9 mouse cellular contexts compared by ENCODE assay signal in the genomic region with DNA sequence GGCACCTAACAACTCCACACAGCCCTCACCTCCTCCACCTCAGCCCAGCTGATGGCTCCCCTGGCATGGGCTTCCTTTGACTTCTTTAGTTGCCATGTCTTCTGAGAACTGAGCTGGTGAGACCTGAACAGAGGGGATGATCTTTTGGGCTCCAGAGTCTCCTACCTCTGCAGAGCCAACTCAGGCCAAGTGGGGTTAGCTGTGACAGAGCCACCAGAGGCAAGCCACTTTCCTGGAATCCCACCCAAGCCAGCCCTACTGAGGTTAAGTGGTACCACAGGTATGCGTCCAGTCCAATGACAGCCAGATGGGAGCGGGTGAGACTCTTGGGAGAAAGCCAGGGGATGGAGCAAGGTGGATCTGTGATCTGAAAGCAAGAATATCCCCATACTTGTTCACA. TPM values are rescaled to one million over a fixed set of nuclear protein-coding genes. Genes with fewer than 3 reads are reported as not detected.
A peak's percentile ranks its signal among the peaks of the same experiment; 100 is the strongest.
DNase-seq lines count a peak whose midpoint lies in the region; ATAC-seq and TF ChIP-seq lines count a peak whose summit lies in the region.
"Had no signal": no experiment of that assay in that cellular context is flagged by ENCODE, and none has a peak within 500 bp of the region (broad histone marks: within the 10 kb centered on the region; RNA-seq: fewer than 3 reads in every experiment).

No protein-coding gene starts in this region.

- no peak overlapping the region for H3K27ac ChIP-seq in forebrain, embryonic 12.5 days
- no peak overlapping the region for H3K27ac ChIP-seq in forebrain, embryonic 14.5 days (ENCODE audit: low read depth, low read length)
- no peak overlapping the region for H3K27ac ChIP-seq in embryonic facial prominence, embryonic 12.5 days
- H3K27ac ChIP-seq in liver, embryonic 13.5 days, result 0 out of 2 replicates have a peak overlapping the region, but pooled peaks have one; percentile 90
- H3K27ac ChIP-seq in left cerebral cortex, adult 2 months, result no peak overlapping the region

- TF ChIP-seq CTCF in left cerebral cortex, adult 2 months (IDR thresholded peaks at IDR 0.05), result no peak

- H3K9me3 ChIP-seq in forebrain, embryonic 12.5 days, result no peaks in the 10 kb centered on the region
- H3K9me3 ChIP-seq in forebrain, embryonic 14.5 days (replicated peaks; ENCODE audit: control insufficient read depth, low read length), result no peaks in the 10 kb centered on the region
- H3K9me3 ChIP-seq in embryonic facial prominence, embryonic 12.5 days, result no peaks in the 10 kb centered on the region
- H3K9me3 ChIP-seq in liver, embryonic 13.5 days (replicated peaks), result no peaks in the 10 kb centered on the region

- H3K27me3 ChIP-seq in forebrain, embryonic 12.5 days, result no peaks in the 10 kb centered on the region
- no peaks in the 10 kb centered on the region for H3K27me3 ChIP-seq in forebrain, embryonic 14.5 days (replicated peaks; ENCODE audit: control insufficient read depth, insufficient read depth, low read length)
- H3K27me3 ChIP-seq in embryonic facial prominence, embryonic 12.5 days, result no peaks in the 10 kb centered on the region
- H3K27me3 ChIP-seq in liver, embryonic 13.5 days, result no peaks in the 10 kb centered on the region

- DNase-seq in forebrain, embryonic 14.5 days (ENCODE audit: low spot score), result no peak
- peak; percentile 6 for DNase-seq in layer of hippocampus, adult 11-12 months (ENCODE audit: low spot score)
- no peak for DNase-seq in layer of hippocampus, adult 9-11 months
- no peak for DNase-seq in liver, embryonic 13.5 days
- DNase-seq in left cerebral cortex, adult 2 months (ENCODE audit: extremely low spot score in 1 of 2, low spot score in 2 of 2), result no peak
- DNase-seq: adrenal gland, postnatal 14 days; retina, postnatal 1 day had no signal

- H3K4me1 ChIP-seq in forebrain, embryonic 12.5 days, result peaks cover 39% of the 10 kb centered on the region
- H3K4me1 ChIP-seq in forebrain, embryonic 14.5 days (ENCODE audit: control insufficient read depth, insufficient read depth, low read length), result peaks cover 21% of the 10 kb centered on the region
- peaks cover 25% of the 10 kb centered on the region for H3K4me1 ChIP-seq in embryonic facial prominence, embryonic 12.5 days
- peaks cover 66% of the 10 kb centered on the region for H3K4me1 ChIP-seq in liver, embryonic 13.5 days (replicated peaks)

- peak overlapping the region; percentile 98; the same call in 1 of the 2 replicates for H3K4me2 ChIP-seq in forebrain, embryonic 12.5 days
- H3K4me2 ChIP-seq in forebrain, embryonic 14.5 days (ENCODE audit: low read length), result no peak overlapping the region
- no peak overlapping the region for H3K4me2 ChIP-seq in embryonic facial prominence, embryonic 12.5 days (replicated peaks)
- peak overlapping the region; percentile 96 for H3K4me2 ChIP-seq in liver, embryonic 13.5 days

- H3K36me3 ChIP-seq in forebrain, embryonic 12.5 days (replicated peaks), result peaks cover 57% of the 10 kb centered on the region
- peaks cover 63% of the 10 kb centered on the region for H3K36me3 ChIP-seq in forebrain, embryonic 14.5 days (ENCODE audit: control insufficient read depth, insufficient read depth, low read length)
- H3K36me3 ChIP-seq in embryonic facial prominence, embryonic 12.5 days, result peaks cover 60% of the 10 kb centered on the region
- H3K36me3 ChIP-seq in liver, embryonic 13.5 days, result peaks cover 73% of the 10 kb centered on the region

- 98% methylated on average over 2 of the region's 2 CpGs for WGBS in forebrain, embryonic 12.5 days
- 93% methylated on average over 2 of the region's 2 CpGs for WGBS in forebrain, embryonic 14.5 days
- 90% methylated on average over 2 of the region's 2 CpGs for WGBS in embryonic facial prominence, embryonic 12.5 days
- 94% methylated on average over 2 of the region's 2 CpGs for WGBS in liver, embryonic 13.5 days (ENCODE audit: insufficient replicate concordance)

- intact Hi-C loops in left cerebral cortex, adult 2 months (cut with DNase I), result no loop called here

- H3K4me3 ChIP-seq in forebrain, embryonic 12.5 days (replicated peaks), result no peak overlapping the region
- no peak overlapping the region for H3K4me3 ChIP-seq in forebrain, embryonic 14.5 days (ENCODE audit: low read depth, low read length)
- H3K4me3 ChIP-seq in embryonic facial prominence, embryonic 12.5 days, result 0 out of 2 replicates have a peak overlapping the region, but pooled peaks have one; percentile 0
- H3K4me3 ChIP-seq in liver, embryonic 13.5 days (replicated peaks), result peak overlapping the region; percentile 95
- H3K4me3 ChIP-seq in left cerebral cortex, adult 2 months, result no peak overlapping the region

- no peak for ATAC-seq in forebrain, embryonic 12.5 days (ENCODE audit: low FRiP score)
- no peak for ATAC-seq in forebrain, embryonic 14.5 days
- no peak for ATAC-seq in embryonic facial prominence, embryonic 12.5 days (ENCODE audit: insufficient number of reproducible peaks, insufficient read depth, low FRiP score, low TSS enrichment)
- ATAC-seq in liver, embryonic 13.5 days (ENCODE audit: low read depth), result no peak

- no peak overlapping the region for H3K9ac ChIP-seq in forebrain, embryonic 12.5 days
- H3K9ac ChIP-seq in forebrain, embryonic 14.5 days (ENCODE audit: low read length), result no peak overlapping the region
- H3K9ac ChIP-seq in embryonic facial prominence, embryonic 12.5 days, result no peak overlapping the region
- H3K9ac ChIP-seq in liver, embryonic 13.5 days, result peak overlapping the region; percentile 95

RNA-seq across cellular contexts. Expression of gene Eme2, which starts 1.6 kb away (rescaled TPM):
- polyA plus RNA-seq in forebrain, embryonic 12.5 days (2016; fragmentation: Nextera tagmentation; extraction: Ambion mirVana), result 42.7 and 44.6 TPM in 2 replicates
- polyA plus RNA-seq in forebrain, embryonic 14.5 days (2014; fragmentation: Nextera tagmentation; extraction: Ambion mirVana), result 18.2 and 23.3 TPM in 2 replicates
- polyA plus RNA-seq in embryonic facial prominence, embryonic 12.5 days (2016; fragmentation: Nextera tagmentation; extraction: Ambion mirVana), result 38.7 and 42.4 TPM in 2 replicates
- polyA plus RNA-seq in liver, embryonic 13.5 days (2015; fragmentation: Nextera tagmentation; extraction: Ambion mirVana), result 13.8 and 14.6 TPM in 2 replicates
- total RNA-seq in left cerebral cortex, adult 2 months (2021), result 10 to 100 TPM; 54.8 to 55.2 TPM

RNA-seq across cellular contexts. Expression of gene Mrps34, which starts 1.6 kb away (rescaled TPM):
- 86.0 and 91.1 TPM in 2 replicates for polyA plus RNA-seq in forebrain, embryonic 12.5 days (2016; fragmentation: Nextera tagmentation; extraction: Ambion mirVana)
- 73.5 and 78.4 TPM in 2 replicates for polyA plus RNA-seq in forebrain, embryonic 14.5 days (2014; fragmentation: Nextera tagmentation; extraction: Ambion mirVana)
- polyA plus RNA-seq in embryonic facial prominence, embryonic 12.5 days (2016; fragmentation: Nextera tagmentation; extraction: Ambion mirVana), result 99.6 and 107 TPM in 2 replicates
- polyA plus RNA-seq in liver, embryonic 13.5 days (2015; fragmentation: Nextera tagmentation; extraction: Ambion mirVana), result 84.2 TPM in 2 replicates
- 10 to 100 TPM; 67.6 to 72.1 TPM for total RNA-seq in left cerebral cortex, adult 2 months (2021)

RNA-seq across cellular contexts. Expression of gene Nme3, which starts 3.0 kb away (rescaled TPM):
- 54.9 and 63.0 TPM in 2 replicates for polyA plus RNA-seq in forebrain, embryonic 12.5 days (2016; fragmentation: Nextera tagmentation; extraction: Ambion mirVana)
- polyA plus RNA-seq in forebrain, embryonic 14.5 days (2014; fragmentation: Nextera tagmentation; extraction: Ambion mirVana), result 79.7 and 93.4 TPM in 2 replicates
- polyA plus RNA-seq in embryonic facial prominence, embryonic 12.5 days (2016; fragmentation: Nextera tagmentation; extraction: Ambion mirVana), result 44.8 and 46.1 TPM in 2 replicates
- 65.6 and 66.8 TPM in 2 replicates for polyA plus RNA-seq in liver, embryonic 13.5 days (2015; fragmentation: Nextera tagmentation; extraction: Ambion mirVana)
- 10 to 100 TPM; 46.5 to 51.2 TPM for total RNA-seq in left cerebral cortex, adult 2 months (2021)

RNA-seq across cellular contexts. Expression of gene Spsb3, which starts 6.8 kb away (rescaled TPM):
- 47.3 and 50.7 TPM in 2 replicates for polyA plus RNA-seq in forebrain, embryonic 12.5 days (2016; fragmentation: Nextera tagmentation; extraction: Ambion mirVana)
- polyA plus RNA-seq in forebrain, embryonic 14.5 days (2014; fragmentation: Nextera tagmentation; extraction: Ambion mirVana), result 78.3 and 85.0 TPM in 2 replicates
- polyA plus RNA-seq in embryonic facial prominence, embryonic 12.5 days (2016; fragmentation: Nextera tagmentation; extraction: Ambion mirVana), result 43.3 and 43.8 TPM in 2 replicates
- 37.9 and 38.4 TPM in 2 replicates for polyA plus RNA-seq in liver, embryonic 13.5 days (2015; fragmentation: Nextera tagmentation; extraction: Ambion mirVana)
- 10 to 100 TPM; 58.6 to 63.3 TPM for total RNA-seq in left cerebral cortex, adult 2 months (2021)

RNA-seq across cellular contexts. Expression of gene Nubp2, which starts 7.1 kb away (rescaled TPM):
- 62.9 and 64.4 TPM in 2 replicates for polyA plus RNA-seq in forebrain, embryonic 12.5 days (2016; fragmentation: Nextera tagmentation; extraction: Ambion mirVana)
- polyA plus RNA-seq in forebrain, embryonic 14.5 days (2014; fragmentation: Nextera tagmentation; extraction: Ambion mirVana), result 89.6 and 96.1 TPM in 2 replicates
- 49.7 and 53.6 TPM in 2 replicates for polyA plus RNA-seq in embryonic facial prominence, embryonic 12.5 days (2016; fragmentation: Nextera tagmentation; extraction: Ambion mirVana)
- polyA plus RNA-seq in liver, embryonic 13.5 days (2015; fragmentation: Nextera tagmentation; extraction: Ambion mirVana), result 89.3 and 93.2 TPM in 2 replicates
- total RNA-seq in left cerebral cortex, adult 2 months (2021), result 10 to 100 TPM; 30.7 to 32.4 TPM

Comparison
In these comparisons a context has a peak if more than half of its experiments do, and no peak if none do; other contexts are left out.
1. H3K4me2 ChIP-seq: peak in forebrain, embryonic 12.5 days (single experiment) and liver, embryonic 13.5 days (single experiment); none in forebrain, embryonic 14.5 days (single experiment) and embryonic facial prominence, embryonic 12.5 days (single experiment).
2. H3K4me3 ChIP-seq: peak in embryonic facial prominence, embryonic 12.5 days (single experiment) and liver, embryonic 13.5 days (single experiment); none in forebrain, embryonic 12.5 days (single experiment), forebrain, embryonic 14.5 days (single experiment) and left cerebral cortex, adult 2 months (single experiment).